Mouse (Mus musculus) lung, adult 18-20 months (tissue): ENCODE data around the gene Aoc2.
"Not testable (repeated sequence)": the region's sequence is repeated elsewhere in the genome, so short reads cannot be mapped to it uniquely, and the experiment has no call there.

ENCODE experiments used
- DNase-seq, 2 experiments: peaks; one replicate each; pipeline ENCODE4 v3.0.0; 2022; ENCODE audit warnings: mixed read lengths in 2 of 2

Gene Aoc2

GRCm38 (mm10) chr11:101357505-101358182 lies 32.8 kb downstream of the Aoc2 start:
- no peak for DNase-seq

- DNase-seq, result no peak
Observed at GRCm38 (mm10) chr11:101359776-101360175, 34.9 kb downstream of the Aoc2 start.

GRCm38 (mm10) chr11:101360651-101361113 lies 35.8 kb downstream of the Aoc2 start:
- peak in 1 of 2 experiments; percentile 26 for DNase-seq

- DNase-seq, result no peak
Observed at GRCm38 (mm10) chr11:101364531-101364931, 39.7 kb downstream of the Aoc2 start.

GRCm38 (mm10) chr11:101367326-101367935 lies 42.6 kb downstream of the Aoc2 start, which contains the start of gene G6pc:
Gene G6pc (plus strand): TSS chr11:101367561.
- no peak for DNase-seq

- DNase-seq, result no peak
Observed at GRCm38 (mm10) chr11:101370141-101370540, 45.3 kb downstream of the Aoc2 start.

GRCm38 (mm10) chr11:101374421-101374938 lies 49.6 kb downstream of the Aoc2 start:
- DNase-seq, result no peak

- not testable (repeated sequence) for DNase-seq
Observed at GRCm38 (mm10) chr11:101378196-101378595, 53.3 kb downstream of the Aoc2 start.

GRCm38 (mm10) chr11:101378926-101379325 lies 54.1 kb downstream of the Aoc2 start:
- DNase-seq, result peak in 1 of 2 experiments; percentile 10
